In the genomic region with DNA sequence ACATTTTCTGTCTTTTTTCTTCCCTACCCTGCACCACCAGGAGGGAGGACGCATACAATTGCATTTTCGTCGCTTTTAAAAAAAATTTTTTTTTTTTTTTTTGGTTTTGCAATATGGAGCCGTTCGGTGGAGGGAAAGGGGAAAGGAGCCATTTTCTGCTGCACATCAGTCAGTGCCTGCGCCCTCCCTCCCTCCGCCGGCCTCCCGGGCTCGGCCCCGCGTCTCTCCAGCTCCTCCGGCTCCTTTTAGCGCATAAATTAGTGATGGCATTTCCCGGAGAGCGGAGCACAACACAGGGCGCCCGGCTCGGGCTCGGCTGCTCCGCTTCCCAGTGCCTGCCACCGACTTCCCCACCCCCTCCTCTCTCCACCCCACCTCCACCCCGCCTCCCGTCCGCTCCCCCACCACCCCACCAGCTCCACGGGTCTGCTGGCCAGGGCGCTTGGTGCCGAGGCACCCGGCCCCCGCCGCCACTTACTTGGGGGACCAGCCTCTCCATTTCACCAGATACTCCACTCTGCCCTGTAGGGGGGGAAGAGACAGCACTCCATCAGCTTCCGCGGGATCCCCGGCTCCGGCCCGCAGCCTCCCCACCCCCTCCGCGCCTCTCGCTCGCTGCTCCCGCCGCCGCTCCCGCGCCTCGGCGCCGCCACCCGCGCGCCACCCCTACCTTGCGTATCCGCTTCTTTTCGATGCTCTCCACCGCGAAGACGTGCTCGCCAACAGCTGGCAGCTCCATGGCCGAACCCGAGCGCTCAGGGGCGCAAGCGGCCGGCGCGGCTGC, we compare ENCODE assay signal across 7 mouse cellular contexts. TPM values are rescaled to one million over a fixed set of nuclear protein-coding genes. Genes with fewer than 3 reads are reported as not detected.
A peak's percentile ranks its signal among the peaks of the same experiment; 100 is the strongest.
DNase-seq lines count a peak whose midpoint lies in the region; ATAC-seq and TF ChIP-seq lines count a peak whose summit lies in the region.

No protein-coding gene starts in this region.

- H3K27me3 ChIP-seq in intestine, embryonic 15.5 days (replicated peaks): peaks cover 31% of the 10 kb centered on the region
- H3K27me3 ChIP-seq in spleen, adult 2 months (ENCODE audit: control insufficient read depth, insufficient read depth, low read length): peaks cover 14% of the 10 kb centered on the region

- H3K9ac ChIP-seq in intestine, embryonic 15.5 days: peak overlapping the region; percentile 95

- peak; percentile 42 for ATAC-seq in intestine, embryonic 15.5 days

- TF ChIP-seq POLR2A in spleen, adult 2 months (IDR thresholded peaks at IDR 0.05; ENCODE audit: low read depth, low read length): no peak

- TF ChIP-seq CTCF in spleen, adult 2 months (IDR thresholded peaks at IDR 0.05; ENCODE audit: extremely low read depth, insufficient read depth, insufficient read length, insufficient replicate concordance): no peak

- intact Hi-C loops in left cerebral cortex, postnatal 36 days (cut with DNase I): loop anchor here (1.0 to 5.0 kb wide), 2 partner anchors 28 to 102 kb away; no protein-coding TSS in a partner anchor

- peaks cover 12% of the 10 kb centered on the region for H3K36me3 ChIP-seq in intestine, embryonic 15.5 days
- peaks cover 16% of the 10 kb centered on the region for H3K36me3 ChIP-seq in spleen, adult 2 months (ENCODE audit: control insufficient read depth, insufficient read depth, low read length)

- WGBS in intestine, embryonic 15.5 days: under 1% methylated on average over 61 of the region's 66 CpGs
- under 1% methylated on average over 62 of the region's 66 CpGs for WGBS in spleen, adult 2 months

- H3K4me3 ChIP-seq in intestine, embryonic 15.5 days (replicated peaks): peak overlapping the region; percentile 96
- H3K4me3 ChIP-seq in spleen, adult 2 months (ENCODE audit: extremely low read depth, insufficient read depth, insufficient read length): peak overlapping the region; percentile 96

- peak overlapping the region; percentile 99 for H3K27ac ChIP-seq in intestine, embryonic 15.5 days
- H3K27ac ChIP-seq in spleen, adult 2 months (ENCODE audit: insufficient read depth, low read length): peak overlapping the region; percentile 96

- no peaks in the 10 kb centered on the region for H3K9me3 ChIP-seq in intestine, embryonic 15.5 days

- peak overlapping the region; percentile 90 for H3K4me2 ChIP-seq in intestine, embryonic 15.5 days (replicated peaks)

- H3K4me1 ChIP-seq in intestine, embryonic 15.5 days (replicated peaks): peaks cover 82% of the 10 kb centered on the region
- H3K4me1 ChIP-seq in spleen, adult 2 months (ENCODE audit: control insufficient read depth, insufficient read depth, insufficient read length): peaks cover 36% of the 10 kb centered on the region

- DNase-seq in adipocyte (ENCODE audit: low spot score): peak; percentile 63
- peak; percentile 57 to 67 for DNase-seq in cerebellum, postnatal 4 days (ENCODE audit: low spot score in 2 of 2)
- peak; percentile 72 for DNase-seq in gastrocnemius, postnatal 25 days
- peak; percentile 82 to 85 for DNase-seq in left cerebral cortex, postnatal 36 days (ENCODE audit: low spot score in 2 of 2)
- DNase-seq in mesoderm, embryonic 11.5 days (ENCODE audit: low read depth, low spot score): peak; percentile 80
- DNase-seq in spleen, adult 2 months (ENCODE audit: low read depth in 1 of 2, low spot score in 2 of 2): peak in 1 of 2 experiments; percentile 53

RNA-seq across cellular contexts. Expression of gene Cbx4, which starts 0.6 kb away (rescaled TPM):
- total RNA-seq in gastrocnemius, postnatal 25 days (2021): 1 to 10 TPM; 2.4 to 3.5 TPM
- polyA plus RNA-seq in intestine, embryonic 15.5 days (2015; fragmentation: Nextera tagmentation; extraction: Ambion mirVana): 10.7 and 11.2 TPM in 2 replicates
- total RNA-seq in left cerebral cortex, postnatal 36 days (2021): 10 to 100 TPM; 60.9 to 68.6 TPM
- polyA plus RNA-seq in spleen, adult 2 months (2012; rRNA removed): 17.2 and 23.5 TPM in 2 replicates

RNA-seq across cellular contexts. Expression of gene Cbx8, which starts 44.7 kb away (rescaled TPM):
- total RNA-seq in gastrocnemius, postnatal 25 days (2021): 1 to 10 TPM; 1.4 to 1.8 TPM
- polyA plus RNA-seq in intestine, embryonic 15.5 days (2015; fragmentation: Nextera tagmentation; extraction: Ambion mirVana): 7.4 and 7.9 TPM in 2 replicates
- total RNA-seq in left cerebral cortex, postnatal 36 days (2021): 10 to 100 TPM; 12.3 to 16.0 TPM
- 4.5 and 5.6 TPM in 2 replicates for polyA plus RNA-seq in spleen, adult 2 months (2012; rRNA removed)

Comparison
In these comparisons a context has a peak if more than half of its experiments do, and no peak if none do; other contexts are left out.
1. RNA of gene Cbx4, which starts 0.6 kb away (total RNA-seq): 60.9 to 68.6 TPM in left cerebral cortex, postnatal 36 days; 2.4 to 3.5 TPM in gastrocnemius, postnatal 25 days; every median in the first group is over 10 times any median in the second.
2. RNA of gene Cbx8, which starts 44.7 kb away (total RNA-seq): 12.3 to 16.0 TPM in left cerebral cortex, postnatal 36 days; 1.4 to 1.8 TPM in gastrocnemius, postnatal 25 days; every median in the first group is over 4 times any median in the second.